Mouse (Mus musculus) midbrain, embryonic 16.5 days (tissue): ENCODE results near the gene Galnt3. TPM values are rescaled to one million over a fixed set of nuclear protein-coding genes. Genes with fewer than 3 reads are reported as not detected.

Experiments
- ATAC-seq: fragments of 200-750 bp; cut with Nextera tagmentation; 2 replicates; pipeline ENCODE4 v1.8.0; 2017; ENCODE audit warnings: moderate TSS enrichment
- H3K27ac ChIP-seq: fragments of 300-500 bp; sonication (generic); 2 replicates; pipeline ENCODE4 v1.5.1; 2014; ENCODE audit warnings: mild to moderate bottlenecking, low read length, mixed read lengths
- H3K27me3 ChIP-seq: fragments of 300-500 bp; sonication (generic); 2 replicates; pipeline ENCODE4 v1.6.1; 2014; ENCODE audit warnings: low read depth, low read length, mixed read lengths; ENCODE audit not compliant: control insufficient read depth, insufficient read depth
- H3K36me3 ChIP-seq: fragments of 300-500 bp; sonication (generic); 2 replicates; pipeline ENCODE4 v1.6.1; 2014; ENCODE audit warnings: mild to moderate bottlenecking, low read length, moderate library complexity, mixed read lengths; ENCODE audit not compliant: control insufficient read depth, insufficient read depth
- H3K4me1 ChIP-seq: fragments of 300-500 bp; sonication (generic); 2 replicates; pipeline ENCODE4 v1.6.1; 2014; ENCODE audit warnings: mild to moderate bottlenecking, low read length, mixed read lengths; ENCODE audit not compliant: control insufficient read depth, insufficient read depth
- H3K4me2 ChIP-seq: fragments of 300-500 bp; sonication (generic); 2 replicates; pipeline ENCODE4 v1.6.1; 2014; ENCODE audit warnings: mild to moderate bottlenecking, low read length, mixed read lengths
- H3K4me3 ChIP-seq: fragments of 300-500 bp; sonication (generic); 2 replicates; pipeline ENCODE4 v1.5.1; 2014; ENCODE audit warnings: low read depth, mild to moderate bottlenecking, low read length, moderate library complexity, mixed read lengths
- H3K9ac ChIP-seq: fragments of 300-500 bp; sonication (generic); 2 replicates; pipeline ENCODE4 v1.6.1; 2014; ENCODE audit warnings: low read depth, low read length, mixed read lengths
- H3K9me3 ChIP-seq: fragments of 300-500 bp; sonication (generic); replicated peaks from 2 replicates; pipeline ENCODE4 v1.6.1; 2014; ENCODE audit warnings: mild to moderate bottlenecking, low read length, mixed read lengths; ENCODE audit not compliant: control insufficient read depth, poor library complexity, severe bottlenecking
- WGBS: fragments of 180-500 bp; shearing (Covaris S2); extraction: QIAGEN DNeasy Blood & Tissue Kit; methylation state at CpG from one replicate; pipeline ENCODE4 v1.1.7; 2014; 5-methylcytosine and 5-hydroxymethylcytosine counted together
- polyA plus RNA-seq: library from polyadenylated mRNA; unstranded; fragments of >200 nt; fragmentation: Nextera tagmentation; extraction: Ambion mirVana; gene quantifications from 2 replicates; pipeline ENCODE4 v1.2.1, GENCODE M21; 2015

Galnt3 gene
- polyA plus RNA-seq, 1 experiment from 2014 or later, result 2.0 TPM

DNA sequence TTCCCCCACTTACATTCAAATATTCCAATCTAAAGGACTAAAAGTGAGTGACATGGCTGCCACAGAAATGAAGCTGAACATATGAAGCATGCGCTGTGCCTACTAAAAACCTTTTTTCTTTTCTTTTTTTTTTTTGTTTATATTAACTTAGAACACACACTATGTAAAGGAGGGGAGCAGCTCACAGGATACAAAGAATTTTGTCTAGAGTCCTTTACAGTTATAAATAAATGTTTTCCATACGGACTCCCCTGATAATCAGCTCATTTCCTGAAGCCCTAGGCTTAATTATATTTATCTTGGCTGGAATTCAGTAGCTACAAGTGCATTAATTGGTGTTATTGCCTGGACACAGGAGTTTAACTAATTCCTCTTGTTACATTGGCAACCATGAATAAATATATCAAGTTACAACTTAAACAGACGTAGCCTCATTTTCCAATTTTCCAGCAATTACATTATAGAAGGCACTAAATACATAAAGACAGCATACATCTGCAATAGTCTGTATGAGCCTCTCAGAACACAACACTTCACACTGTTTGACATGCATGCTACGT, 30.1 kb downstream of the Galnt3 start:
- Histone ChIP-seq H3K4me1 (peaks cover 2% of the 10 kb centered on the region; the same call in 1 of the 2 replicates), H3K9ac (no peak overlapping the region), H3K4me3 (no peak overlapping the region), H3K27me3 (no peaks in the 10 kb centered on the region; the same call in 1 of the 2 replicates), H3K36me3 (no peaks in the 10 kb centered on the region), H3K4me2 (no peak overlapping the region), H3K27ac (no peak overlapping the region), H3K9me3 (no peaks in the 10 kb centered on the region)
- 72% methylated on average over 4 of the region's 4 CpGs for WGBS
- ATAC-seq, result no peak

GRCm38 (mm10) chr2:66091296-66091695, 33.5 kb downstream of the Galnt3 start:
- H3K4me1 ChIP-seq, result no peaks in the 10 kb centered on the region
- H3K9me3 ChIP-seq, result no peaks in the 10 kb centered on the region
- H3K27ac ChIP-seq, result no peak overlapping the region
- no peak for ATAC-seq
- no peak overlapping the region for H3K9ac ChIP-seq
- H3K27me3 ChIP-seq, result no peaks in the 10 kb centered on the region
- no peak overlapping the region for H3K4me3 ChIP-seq
- H3K36me3 ChIP-seq, result no peaks in the 10 kb centered on the region
- WGBS, result 27% methylated on average over 5 of the region's 5 CpGs
- no peak overlapping the region for H3K4me2 ChIP-seq

DNA sequence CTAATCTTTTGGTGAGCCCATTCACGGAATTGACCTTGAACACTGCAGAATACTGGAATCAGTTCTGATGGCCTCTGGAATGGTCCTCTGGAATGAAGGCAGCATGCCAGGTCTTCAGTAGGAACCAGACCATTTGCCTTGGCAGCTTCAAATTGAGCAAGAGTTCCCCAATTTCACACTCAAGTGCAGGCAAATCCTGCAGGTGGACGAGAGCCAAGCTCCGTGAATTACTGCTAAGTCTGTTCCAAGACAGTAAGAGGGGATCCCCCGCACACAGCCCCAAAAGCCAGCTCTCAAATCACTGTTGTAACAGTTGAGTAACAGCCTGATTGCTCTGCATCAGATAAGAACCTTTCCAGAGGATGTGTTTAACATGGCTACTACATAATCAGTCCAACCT, 42.9 kb downstream of the Galnt3 start:
- Histone ChIP-seq H3K27me3 (no peaks in the 10 kb centered on the region), H3K4me2 (no peak overlapping the region), H3K27ac (no peak overlapping the region), H3K36me3 (no peaks in the 10 kb centered on the region), H3K4me1 (no peaks in the 10 kb centered on the region), H3K9ac (no peak overlapping the region), H3K9me3 (no peaks in the 10 kb centered on the region), H3K4me3 (no peak overlapping the region)
- ATAC-seq, result no peak
- 76% methylated on average over 4 of the region's 4 CpGs for WGBS

DNA sequence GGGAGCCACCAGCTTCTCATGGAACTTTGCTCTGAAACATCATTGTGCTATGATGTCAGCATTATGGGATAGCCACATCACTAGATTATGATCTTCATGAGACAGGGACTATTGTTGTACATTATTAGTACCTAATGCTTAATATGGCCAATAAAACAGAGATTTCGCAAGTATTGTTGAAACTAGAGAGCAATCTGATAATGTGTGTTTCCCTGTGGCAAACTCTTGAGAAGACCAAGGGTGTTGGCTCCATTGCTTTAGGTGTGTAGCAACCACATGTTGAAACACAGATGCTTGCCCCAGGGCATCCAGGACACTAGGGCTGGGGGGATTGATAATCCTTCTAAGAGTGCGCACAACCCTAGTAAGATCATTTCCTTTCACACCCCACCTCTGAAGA, 44.1 kb downstream of the Galnt3 start:
- H3K4me1 ChIP-seq, result no peaks in the 10 kb centered on the region
- H3K4me2 ChIP-seq, result no peak overlapping the region
- no peak overlapping the region for H3K4me3 ChIP-seq
- H3K27ac ChIP-seq, result no peak overlapping the region
- no peaks in the 10 kb centered on the region for H3K27me3 ChIP-seq
- WGBS, result 99% methylated on average over 2 of the region's 2 CpGs
- H3K9me3 ChIP-seq, result no peaks in the 10 kb centered on the region
- no peak overlapping the region for H3K9ac ChIP-seq
- ATAC-seq, result no peak
- H3K36me3 ChIP-seq, result no peaks in the 10 kb centered on the region

DNA sequence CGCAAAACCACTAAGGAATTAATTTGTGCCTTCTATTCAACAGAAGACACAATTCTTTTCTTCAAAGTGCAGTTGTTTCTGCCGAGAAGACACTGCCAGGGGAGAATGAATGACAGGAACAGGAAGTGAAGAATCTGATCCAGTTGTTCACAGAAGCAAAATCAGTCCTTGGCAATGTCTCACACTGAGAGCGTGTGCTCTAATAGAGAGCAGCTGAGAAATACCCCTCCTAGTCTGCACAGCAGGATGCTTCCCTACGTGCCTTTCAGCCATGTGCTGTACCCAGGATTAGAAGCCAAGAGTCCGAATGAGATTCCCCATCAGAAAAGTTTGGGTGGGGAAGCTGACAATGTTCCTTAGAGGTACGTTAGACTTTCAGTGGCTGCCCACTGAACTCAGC, 55.3 kb downstream of the Galnt3 start:
- no peak overlapping the region for H3K4me3 ChIP-seq
- no peaks in the 10 kb centered on the region for H3K36me3 ChIP-seq
- ATAC-seq, result no peak
- H3K4me1 ChIP-seq, result no peaks in the 10 kb centered on the region
- no peaks in the 10 kb centered on the region for H3K27me3 ChIP-seq
- no peak overlapping the region for H3K27ac ChIP-seq
- no peaks in the 10 kb centered on the region for H3K9me3 ChIP-seq
- no peak overlapping the region for H3K4me2 ChIP-seq
- H3K9ac ChIP-seq, result no peak overlapping the region
- 22% methylated on average over 6 of the region's 6 CpGs for WGBS

GRCm38 (mm10) chr2:66063291-66063690, 61.5 kb downstream of the Galnt3 start:
- no peak overlapping the region for H3K27ac ChIP-seq
- H3K9ac ChIP-seq, result no peak overlapping the region
- H3K36me3 ChIP-seq, result no peaks in the 10 kb centered on the region
- H3K4me2 ChIP-seq, result no peak overlapping the region
- H3K4me3 ChIP-seq, result no peak overlapping the region
- 91% methylated on average over 10 of the region's 10 CpGs for WGBS
- no peaks in the 10 kb centered on the region for H3K27me3 ChIP-seq
- no peak for ATAC-seq
- H3K9me3 ChIP-seq, result no peaks in the 10 kb centered on the region
- no peaks in the 10 kb centered on the region for H3K4me1 ChIP-seq

DNA sequence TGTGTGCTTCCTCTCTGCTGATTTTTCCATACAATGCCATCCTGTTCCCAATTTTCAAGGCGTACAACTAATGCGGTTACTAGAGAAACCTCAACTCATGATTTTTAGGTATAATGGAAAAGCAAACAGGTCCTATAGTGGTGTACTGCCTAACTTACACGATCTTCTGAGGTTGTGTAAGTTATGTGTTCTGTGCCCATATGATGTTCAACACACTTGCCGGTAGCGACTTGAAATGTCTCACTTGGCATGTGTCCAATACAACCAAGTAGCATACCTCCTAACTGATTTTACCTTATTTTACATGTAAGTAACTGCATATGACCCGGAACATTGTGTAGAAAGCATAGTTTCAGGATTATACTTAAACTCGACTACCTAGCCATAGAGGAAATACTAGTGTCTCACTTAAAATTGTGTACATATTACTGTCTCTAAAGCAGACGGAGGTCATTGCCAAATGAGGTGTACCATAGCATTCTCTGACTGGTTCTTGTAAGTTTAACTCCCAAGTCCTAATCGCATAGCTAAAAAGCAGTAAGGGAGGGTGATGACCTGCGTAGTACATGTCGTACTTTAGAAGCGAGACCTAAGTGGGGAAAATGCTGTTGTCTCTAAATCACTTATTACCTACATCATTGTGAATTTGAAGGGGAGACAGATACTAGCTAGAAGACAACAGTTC, 80.2 kb downstream of the Galnt3 start:
- peak overlapping the region; percentile 70 for H3K27ac ChIP-seq
- H3K9me3 ChIP-seq, result no peaks in the 10 kb centered on the region
- no peaks in the 10 kb centered on the region for H3K27me3 ChIP-seq
- ATAC-seq, result no peak
- no peaks in the 10 kb centered on the region for H3K36me3 ChIP-seq
- H3K4me3 ChIP-seq, result no peak overlapping the region
- H3K4me2 ChIP-seq, result no peak overlapping the region
- WGBS, result 80% methylated on average over 12 of the region's 12 CpGs
- H3K9ac ChIP-seq, result no peak overlapping the region
- peaks cover 22% of the 10 kb centered on the region for H3K4me1 ChIP-seq

DNA sequence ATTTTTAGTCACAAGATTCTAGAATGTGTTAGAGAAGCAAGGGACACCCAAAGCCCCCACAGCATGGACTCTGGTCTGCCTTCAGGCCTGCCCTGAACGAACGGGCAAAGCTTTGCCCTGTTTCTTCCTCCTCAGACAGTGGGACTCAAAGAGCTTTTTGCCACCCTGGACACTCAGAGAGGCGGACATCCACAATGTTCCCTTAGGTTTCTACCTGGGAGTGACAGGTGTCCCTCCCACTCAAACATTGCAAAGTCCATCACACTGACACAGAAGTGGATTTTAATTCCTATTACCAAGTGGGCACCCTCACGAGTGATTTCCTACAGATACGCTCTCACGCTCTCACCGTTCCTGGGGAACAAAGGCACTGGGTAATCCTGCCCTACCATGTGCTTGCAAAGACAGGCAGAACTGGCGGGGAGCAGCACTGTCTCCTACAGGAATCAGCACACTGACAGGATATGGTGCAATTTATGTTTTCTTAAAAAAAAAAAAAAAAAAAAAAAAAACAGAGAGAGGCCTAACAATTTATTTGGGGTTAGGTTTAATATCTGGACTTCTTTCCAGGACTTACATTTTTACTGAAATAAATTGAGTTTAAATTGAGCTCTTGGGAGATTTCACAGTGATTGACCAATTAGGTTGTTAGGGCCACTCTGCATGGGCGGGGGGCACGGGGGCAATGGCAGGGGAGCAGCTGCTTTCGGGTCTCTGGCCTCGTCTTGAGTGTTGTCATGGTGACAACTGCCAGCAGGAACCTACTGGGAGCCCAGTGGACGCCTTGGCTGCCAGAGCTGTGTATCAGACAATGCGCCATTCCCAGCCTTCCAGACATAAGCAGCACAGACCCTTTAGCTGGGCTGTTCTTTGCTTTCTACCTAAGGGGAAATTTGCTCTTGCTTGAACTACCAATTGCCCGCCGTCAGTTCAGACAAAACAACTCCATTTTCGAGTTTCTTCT, 81.1 kb downstream of the Galnt3 start:
- Histone ChIP-seq H3K9ac (no peak overlapping the region), H3K4me1 (peaks cover 22% of the 10 kb centered on the region), H3K9me3 (no peaks in the 10 kb centered on the region), H3K27me3 (no peaks in the 10 kb centered on the region), H3K27ac (peak overlapping the region; percentile 70), H3K4me3 (no peak overlapping the region), H3K36me3 (no peaks in the 10 kb centered on the region), H3K4me2 (no peak overlapping the region)
- WGBS, result 16% methylated on average over 17 of the region's 17 CpGs
- peak; percentile 94 for ATAC-seq
